Mouse (Mus musculus) gastrocnemius, adult 2 months (tissue): ENCODE results near the gene Vat1. TPM values are rescaled to one million over a fixed set of nuclear protein-coding genes. Genes with fewer than 3 reads are reported as not detected.
"Not testable (repeated sequence)": the region's sequence is repeated elsewhere in the genome, so short reads cannot be mapped to it uniquely, and the experiment has no call there.

Source experiments
- DNase-seq: peaks from one replicate; pipeline ENCODE4 v3.0.0; 2022
- H3K27ac ChIP-seq: fragments of 200-600 bp; 2 replicates; pipeline ENCODE4 v1.8.1; 2022; ENCODE audit warnings: mild to moderate bottlenecking
- H3K4me3 ChIP-seq: fragments of 200-600 bp; 2 replicates; pipeline ENCODE4 v1.8.1; 2022; ENCODE audit warnings: mild to moderate bottlenecking, moderate library complexity
- CTCF ChIP-seq: fragments of 200-600 bp; IDR thresholded peaks from 2 replicates; pipeline ENCODE4 v1.8.1; 2022; ENCODE audit warnings: antibody characterized with exemption, mild to moderate bottlenecking, moderate library complexity
- intact Hi-C: fragments of 180-260 bp; cut with DNase I; formaldehyde crosslinking; loops from one replicate; pipeline ENCODE4 v1.15.1; 2025
- long read RNA-seq, 2 experiments: library from polyadenylated mRNA; stranded (forward); transcript quantifications; one replicate each; pipeline ENCODE4 v2.0.0; 2021
- total RNA-seq, 2 experiments: library from RNA; stranded (reverse); gene quantifications; 2 replicates each; pipeline ENCODE4 v1.2.3; 2021

Gene Vat1
- 10 to 100 TPM; 10.0 to 14.5 TPM for total RNA-seq
- long read RNA-seq, experiment 1, partial matches to known transcripts, result 0 of 2 reads
- long read RNA-seq, experiment 1, other reads (novel, unspliced or antisense), result 1 of 2 reads
- long read RNA-seq, experiment 2, result 0 reads

DNA sequence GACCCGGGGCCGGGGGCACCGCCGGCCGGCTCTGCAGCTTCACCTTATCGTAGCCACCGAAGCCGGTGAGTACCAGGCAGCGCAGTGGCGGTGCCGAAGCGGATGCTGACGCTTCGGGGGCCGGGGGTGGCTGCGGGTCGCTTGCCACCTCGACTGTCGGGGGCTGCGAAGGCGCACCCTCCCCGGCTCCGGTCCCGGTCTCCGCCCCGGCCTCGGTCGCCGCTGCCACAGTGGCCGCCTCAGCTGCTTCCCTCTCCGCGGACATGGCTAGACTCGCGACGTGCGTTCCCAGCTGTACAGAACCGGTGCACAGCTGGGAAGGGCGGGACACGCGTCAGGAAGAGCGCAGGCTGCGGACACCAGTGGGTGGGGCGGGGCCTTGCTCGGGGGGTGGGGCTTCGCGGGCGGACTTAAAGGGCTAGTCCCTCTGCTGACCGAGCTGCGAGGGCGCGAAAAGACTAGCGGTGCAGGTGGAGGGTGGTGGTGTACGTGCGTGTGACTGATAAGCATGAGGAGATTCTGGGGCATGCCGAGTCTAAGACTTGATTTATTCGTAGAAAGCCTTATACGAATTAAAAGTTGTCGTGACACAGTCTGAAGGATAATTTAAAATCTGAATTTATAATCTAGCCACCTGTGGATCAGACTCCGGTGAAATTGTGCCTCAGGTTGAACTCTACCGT lies at the start of gene Vat1:
TSS of gene Vat1 (minus strand) at position 362 of the 683 bp plus-strand sequence.
- intact Hi-C loops, result loop anchor here (5.0 kb wide), 1 partner anchor 86 kb away; the partner anchor contains the start of genes Brca1 and Nbr1
- peak within 1 kb of the TSS; percentile 89 for H3K27ac ChIP-seq
- peak; percentile 27; the same call in 1 of the 2 replicates for TF ChIP-seq CTCF
- H3K4me3 ChIP-seq, result peak within 1 kb of the TSS; percentile 94
- peak; percentile 87 for DNase-seq

DNA sequence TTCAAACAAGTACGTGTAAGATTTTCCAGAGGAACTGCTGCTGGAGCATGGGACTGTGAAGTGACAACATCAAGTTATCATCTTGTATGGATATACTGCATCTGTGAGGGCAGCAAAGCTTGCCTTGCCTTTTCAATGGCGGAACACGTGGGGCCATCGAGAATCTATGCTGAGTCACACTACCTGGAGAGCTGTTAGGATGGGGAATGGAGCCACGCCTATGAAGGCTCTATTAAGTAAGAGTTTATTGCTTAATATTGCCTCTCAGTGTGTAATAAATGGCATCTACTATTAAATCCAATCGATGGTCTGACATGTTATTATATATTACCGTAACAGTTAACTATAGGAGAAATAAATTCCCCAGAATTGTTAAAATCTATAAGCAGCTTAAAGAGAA lies 41.1 kb upstream of the Vat1 start:
- no peak for TF ChIP-seq CTCF
- no peak for DNase-seq
- intact Hi-C loops, result no loop called here
- no peak overlapping the region for H3K27ac ChIP-seq
- H3K4me3 ChIP-seq, result no peak overlapping the region

DNA sequence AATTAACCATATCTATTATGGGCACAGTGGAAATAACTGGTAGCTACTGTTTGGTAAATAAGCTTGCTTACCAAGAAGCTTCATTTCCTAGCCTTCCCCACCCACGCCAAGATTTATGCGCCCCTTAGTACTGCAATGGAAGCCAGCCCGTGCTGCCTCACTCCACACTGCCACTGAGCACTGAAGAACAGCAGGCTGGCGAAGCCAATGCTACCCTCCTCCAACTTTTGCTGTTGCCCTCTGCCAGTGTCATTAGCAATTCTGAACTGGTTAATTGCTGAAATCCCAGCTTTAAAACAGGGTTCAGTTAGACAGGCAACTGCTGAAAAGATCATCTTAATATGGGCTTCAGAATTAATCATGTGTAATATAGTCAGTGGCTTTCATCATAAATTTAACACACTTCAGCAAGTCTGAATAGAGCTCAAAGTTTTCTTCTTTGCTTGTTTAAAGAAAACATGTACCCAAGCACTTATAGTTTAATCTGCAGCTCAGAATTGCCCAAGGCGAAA lies 40.3 kb upstream of the Vat1 start:
- no peak for DNase-seq
- Histone ChIP-seq H3K27ac (no peak overlapping the region), H3K4me3 (no peak overlapping the region)
- no peak for TF ChIP-seq CTCF
- intact Hi-C loops, result no loop called here

DNA sequence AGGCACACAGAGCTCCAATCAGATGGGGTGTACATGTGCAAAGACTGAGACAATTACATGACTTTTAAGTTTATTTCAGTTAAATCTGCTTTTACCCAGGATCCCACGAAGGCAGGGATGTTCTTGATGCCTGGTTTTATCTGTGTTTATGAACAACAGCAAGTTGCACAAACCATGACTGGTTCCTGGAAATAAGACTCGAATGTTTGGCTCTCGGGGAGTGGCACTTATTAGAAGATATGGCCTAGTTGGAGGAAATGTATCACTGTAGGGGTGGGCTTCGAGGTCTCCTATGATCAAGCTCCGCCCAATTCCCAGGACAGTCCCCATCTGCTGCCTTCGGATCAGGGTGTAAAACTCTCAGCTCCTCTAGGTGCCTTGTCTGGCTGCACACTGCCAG lies 20.1 kb upstream of the Vat1 start:
- TF ChIP-seq CTCF, result no peak
- DNase-seq, result no peak
- H3K4me3 ChIP-seq, result no peak overlapping the region
- no peak overlapping the region for H3K27ac ChIP-seq
- intact Hi-C loops, result no loop called here

DNA sequence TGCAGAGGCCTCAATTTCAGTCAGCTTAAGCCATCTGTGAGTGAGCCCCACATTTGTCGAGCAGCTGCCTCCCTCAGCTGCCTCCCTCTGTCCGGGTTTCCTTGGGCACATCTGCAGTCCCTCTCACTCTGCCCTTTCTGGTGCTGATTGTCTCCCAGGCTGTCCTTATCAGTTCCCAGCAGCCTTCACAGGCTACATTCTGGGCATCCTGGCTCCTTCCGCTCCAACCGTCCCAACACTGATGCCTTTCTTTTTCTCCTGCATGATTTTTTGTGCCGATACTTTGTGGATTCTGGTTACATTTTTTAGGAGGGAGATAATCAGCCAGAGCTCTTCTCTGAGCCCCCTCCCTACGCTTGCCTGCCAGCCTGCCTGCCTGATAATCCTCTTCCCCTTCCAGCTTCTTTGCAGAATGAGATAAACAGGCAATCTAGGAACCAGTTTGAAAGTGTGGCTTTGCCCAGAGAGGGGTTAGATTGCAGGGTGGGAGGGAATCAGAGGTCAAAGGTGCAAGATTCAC lies 19.5 kb upstream of the Vat1 start:
- no peak for TF ChIP-seq CTCF
- Histone ChIP-seq H3K27ac (no peak overlapping the region), H3K4me3 (no peak overlapping the region)
- DNase-seq, result no peak
- intact Hi-C loops, result no loop called here

DNA sequence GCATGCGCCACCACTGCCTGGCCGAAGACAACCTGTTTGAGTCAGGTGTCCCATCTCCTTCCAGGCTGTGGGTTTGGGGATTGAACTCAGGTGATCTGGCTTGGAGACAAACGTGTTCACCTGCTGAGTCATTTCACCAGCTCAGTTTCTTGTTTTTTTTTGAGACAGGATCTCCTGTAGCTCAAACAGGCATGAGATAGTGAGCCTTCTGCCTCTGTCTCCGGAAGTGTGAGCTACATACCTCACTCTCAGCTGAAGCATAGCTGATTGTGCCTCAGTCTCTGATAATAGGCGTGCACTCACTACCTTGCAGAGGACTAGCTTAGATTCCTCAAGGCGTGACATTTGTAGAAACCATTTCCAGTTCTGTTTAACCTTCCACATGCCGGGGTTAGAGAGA lies 18.8 kb upstream of the Vat1 start:
- intact Hi-C loops, result no loop called here
- no peak for TF ChIP-seq CTCF
- Histone ChIP-seq H3K27ac (no peak overlapping the region), H3K4me3 (no peak overlapping the region)
- no peak for DNase-seq

DNA sequence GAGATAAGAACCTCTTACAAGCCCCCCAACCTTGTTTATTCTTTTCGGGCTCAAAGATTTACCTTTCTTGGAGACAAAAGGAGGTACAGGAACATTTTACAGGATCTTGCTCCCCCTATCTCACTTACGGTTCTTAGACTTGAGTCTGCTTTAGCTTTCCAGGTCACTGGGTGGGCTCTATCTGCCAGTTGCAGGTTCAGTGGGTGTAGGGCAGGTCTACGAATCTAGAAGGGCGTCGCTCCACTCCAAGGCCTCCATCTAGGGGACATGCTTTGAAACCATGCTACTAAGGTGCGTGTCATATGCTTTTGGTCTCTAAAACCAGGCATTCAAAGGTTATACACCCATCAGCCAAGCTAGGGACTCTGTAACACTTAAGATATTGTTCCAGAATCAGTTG lies 18.2 kb upstream of the Vat1 start:
- no peak for DNase-seq
- TF ChIP-seq CTCF, result no peak
- no peak overlapping the region for H3K27ac ChIP-seq
- intact Hi-C loops, result no loop called here
- H3K4me3 ChIP-seq, result no peak overlapping the region

DNA sequence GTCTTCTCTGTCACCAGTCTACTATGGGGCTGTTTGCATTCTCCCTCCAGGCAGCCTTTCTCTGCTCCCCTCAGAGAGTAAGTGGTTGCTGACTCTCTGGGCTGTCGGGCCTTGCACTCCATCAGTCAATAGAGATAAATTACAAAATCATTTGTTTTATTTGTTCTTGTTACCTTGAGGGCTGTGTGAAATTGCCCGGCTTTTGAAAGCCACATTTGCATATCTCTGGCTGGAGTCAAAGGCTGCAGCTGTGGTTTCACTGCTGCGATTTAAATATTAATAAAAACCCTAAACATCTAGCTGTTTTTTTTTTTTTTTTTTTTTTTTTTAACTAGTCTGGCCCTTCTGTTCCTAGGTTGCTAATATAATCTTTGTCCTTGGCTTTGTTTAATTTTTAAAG lies 17.8 kb upstream of the Vat1 start:
- intact Hi-C loops, result no loop called here
- no peak overlapping the region for H3K27ac ChIP-seq
- no peak overlapping the region for H3K4me3 ChIP-seq
- no peak for DNase-seq
- TF ChIP-seq CTCF, result no peak

DNA sequence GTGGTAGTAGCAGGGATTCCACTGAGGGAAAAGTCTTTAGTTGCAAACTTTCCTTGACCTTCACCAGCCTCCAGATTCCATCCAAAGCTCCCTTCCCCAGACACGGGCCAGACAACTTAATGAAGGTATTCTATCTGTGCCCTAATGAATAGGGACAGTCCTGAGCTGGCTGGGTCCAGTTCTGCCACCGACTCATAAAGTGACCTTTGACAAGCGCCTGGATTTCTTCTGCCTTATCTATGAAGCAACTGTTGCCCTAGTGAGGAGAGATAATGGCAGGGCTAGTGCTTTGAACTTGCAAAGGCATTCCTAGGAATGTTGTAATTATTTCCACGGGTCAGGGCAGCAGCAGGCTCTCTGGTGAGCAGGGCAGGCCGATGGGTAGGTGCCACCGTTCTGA lies 14.9 kb upstream of the Vat1 start:
- H3K4me3 ChIP-seq, result no peak overlapping the region
- intact Hi-C loops, result no loop called here
- no peak overlapping the region for H3K27ac ChIP-seq
- no peak for TF ChIP-seq CTCF
- DNase-seq, result no peak

DNA sequence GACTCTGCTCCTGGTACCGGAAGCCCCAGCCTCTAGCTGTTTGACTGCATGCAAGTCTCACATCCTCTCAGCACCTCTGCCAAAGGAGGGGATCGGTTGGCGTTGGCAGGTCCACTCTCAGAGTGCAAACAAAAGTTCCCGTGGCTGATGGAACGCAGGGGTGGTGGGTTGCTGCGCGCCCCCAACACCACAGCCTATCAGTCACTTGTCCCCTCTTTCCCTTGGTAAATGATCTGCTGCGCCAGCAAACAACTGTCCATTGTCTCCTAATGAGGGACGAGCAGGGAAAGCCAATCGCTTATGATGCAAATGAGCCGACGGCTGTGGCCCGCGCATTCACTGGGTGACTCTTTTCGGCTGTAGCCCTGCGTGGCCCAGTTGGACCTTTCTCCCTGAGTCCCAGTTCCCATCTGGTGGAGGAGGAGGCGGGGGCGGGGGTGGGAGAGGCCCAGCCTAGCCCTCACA lies 13.2 kb upstream of the Vat1 start:
- no peak for TF ChIP-seq CTCF
- DNase-seq, result no peak
- Histone ChIP-seq H3K27ac (no peak overlapping the region), H3K4me3 (peak overlapping the region; percentile 20; the same call in 1 of the 2 replicates)
- intact Hi-C loops, result no loop called here

DNA sequence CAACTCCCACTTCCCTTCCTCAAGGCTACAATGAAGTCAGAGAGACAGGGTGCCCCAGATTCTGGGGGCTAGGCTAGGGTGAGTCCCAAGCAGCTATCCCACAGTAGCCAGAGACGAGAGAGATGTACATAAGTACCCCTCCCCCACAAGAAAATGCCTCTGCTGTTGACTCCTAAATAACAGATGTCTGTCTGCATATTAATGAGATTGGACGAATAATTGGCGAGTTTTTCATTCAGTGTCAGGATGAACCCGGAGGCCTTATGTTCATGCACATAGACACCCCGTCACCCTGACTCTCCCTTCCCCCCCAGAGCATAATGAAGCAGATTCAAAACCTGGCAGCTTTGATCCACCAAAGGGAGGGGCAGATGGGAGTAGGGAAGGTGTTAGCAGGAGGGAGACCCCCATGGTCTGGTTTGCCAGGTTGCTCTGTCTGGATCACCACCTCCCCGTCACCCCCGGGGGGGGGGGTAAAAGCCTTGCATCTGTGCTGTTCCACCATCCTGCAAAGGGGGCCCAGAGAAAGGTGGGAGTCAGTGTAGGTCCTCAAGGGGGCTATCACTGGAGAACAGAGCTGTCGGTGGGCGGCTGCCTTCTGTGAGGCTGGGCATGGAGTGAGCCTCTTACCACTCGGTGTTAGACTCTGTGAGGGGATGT lies 11.7 kb upstream of the Vat1 start:
- TF ChIP-seq CTCF, result no peak
- intact Hi-C loops, result no loop called here
- Histone ChIP-seq H3K27ac (no peak overlapping the region), H3K4me3 (no peak overlapping the region)
- no peak for DNase-seq

DNA sequence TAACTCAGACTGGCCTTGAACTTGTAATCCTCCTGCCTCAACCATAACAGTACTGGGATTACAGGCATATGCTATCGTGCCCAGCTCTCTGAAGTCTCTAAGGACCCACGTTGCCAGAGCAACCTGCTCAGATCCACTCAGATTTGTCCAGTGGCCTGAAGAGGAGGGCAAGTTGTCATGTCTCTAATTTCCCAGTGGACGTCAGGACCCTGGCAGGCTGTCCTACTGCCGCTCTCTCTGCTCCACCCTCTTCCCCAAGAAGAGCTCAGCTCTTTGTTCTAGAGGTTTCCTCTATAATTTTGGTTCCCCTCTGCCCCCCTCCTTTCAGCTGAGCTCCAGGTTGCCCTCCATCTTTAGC lies 11.1 kb upstream of the Vat1 start:
- H3K27ac ChIP-seq, result no peak overlapping the region
- intact Hi-C loops, result no loop called here
- no peak overlapping the region for H3K4me3 ChIP-seq
- no peak for DNase-seq
- no peak for TF ChIP-seq CTCF

DNA sequence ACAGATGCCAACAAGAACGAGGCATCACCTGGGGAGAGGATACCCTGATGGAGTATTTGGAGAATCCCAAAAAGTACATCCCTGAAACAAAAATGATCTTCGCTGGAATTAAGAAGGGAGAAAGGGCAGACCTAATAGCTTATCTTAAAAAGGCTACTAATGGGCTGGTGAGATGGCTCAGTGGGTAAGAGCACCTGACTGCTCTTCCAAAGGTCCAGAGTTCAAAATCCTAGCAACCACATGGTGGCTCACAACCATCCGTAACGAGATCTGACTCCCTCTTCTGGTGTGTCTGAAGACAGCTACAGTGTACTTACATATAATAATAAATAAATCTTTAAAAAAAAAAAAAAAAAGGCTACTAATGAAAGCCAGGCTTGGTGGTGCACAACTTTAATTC lies 10.3 kb upstream of the Vat1 start:
- DNase-seq, H3K4me3 ChIP-seq, intact Hi-C loops, H3K27ac ChIP-seq: not testable (repeated sequence)
